Mouse (Mus musculus) large intestine, adult 2 months (tissue): ENCODE measurements at regions not wholly inside any gene's neighbourhood (a gene's known extent, or its start where the extent isn't known, plus 50 kb on each side); places are given as distances from the start of the nearest gene placed in this dataset.

Experiments
- DNase-seq: peaks from one replicate; pipeline ENCODE4 v3.0.0-alpha.2; 2012; ENCODE audit warnings: low read depth, low spot score
- WGBS: fragments of 180-500 bp; shearing (Covaris S2); methylation state at CpG from one replicate; pipeline ENCODE4 v1.1.7; 2018; 5-methylcytosine and 5-hydroxymethylcytosine counted together

- DNase-seq, result no peak
- WGBS, result 54% methylated on average over 10 of the region's 10 CpGs
Measured at GRCm38 (mm10) chr10:99451639-99452417, 188.8 kb downstream of the Dusp6 start.

- DNase-seq, result no peak
- 96% methylated on average over 5 of the region's 5 CpGs for WGBS
Measured at GRCm38 (mm10) chr10:99456180-99456579, 193.1 kb downstream of the Dusp6 start.

GRCm38 (mm10) chr10:99458047-99458446, 195.0 kb downstream of the Dusp6 start:
- DNase-seq, result no peak
- 68% methylated on average over 3 of the region's 3 CpGs for WGBS

GRCm38 (mm10) chr10:99459171-99459660, 196.2 kb downstream of the Dusp6 start:
- no peak for DNase-seq
- 90% methylated on average over 9 of the region's 9 CpGs for WGBS

DNA sequence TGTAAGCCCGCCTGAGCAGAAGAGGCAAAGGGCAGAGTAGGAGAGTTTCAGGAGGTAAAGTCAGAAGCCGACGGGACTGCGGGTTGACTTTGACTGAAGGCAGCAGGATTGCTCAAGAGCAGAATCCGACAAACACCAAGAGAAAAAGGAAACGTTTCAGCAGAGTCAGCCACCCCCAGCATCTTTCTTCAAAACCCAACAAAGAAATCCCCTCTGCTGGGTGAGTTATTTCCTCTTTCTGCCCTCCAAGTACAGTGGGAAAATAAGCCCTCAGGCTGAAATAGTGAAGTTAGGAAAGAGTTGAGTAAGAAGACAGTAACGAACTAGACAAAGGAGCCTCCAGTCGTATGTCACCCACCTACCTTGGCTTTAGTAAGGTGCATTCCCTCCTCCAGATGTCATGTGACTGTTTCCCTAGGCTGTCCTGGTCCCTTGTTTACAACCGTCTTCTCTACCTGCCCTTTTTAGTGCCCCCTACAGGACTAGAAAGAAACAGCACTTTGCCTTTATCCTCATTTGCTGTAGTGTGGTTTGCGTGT, 196.9 kb downstream of the Dusp6 start:
- WGBS, result 55% methylated on average over 10 of the region's 10 CpGs
- DNase-seq, result no peak

DNA sequence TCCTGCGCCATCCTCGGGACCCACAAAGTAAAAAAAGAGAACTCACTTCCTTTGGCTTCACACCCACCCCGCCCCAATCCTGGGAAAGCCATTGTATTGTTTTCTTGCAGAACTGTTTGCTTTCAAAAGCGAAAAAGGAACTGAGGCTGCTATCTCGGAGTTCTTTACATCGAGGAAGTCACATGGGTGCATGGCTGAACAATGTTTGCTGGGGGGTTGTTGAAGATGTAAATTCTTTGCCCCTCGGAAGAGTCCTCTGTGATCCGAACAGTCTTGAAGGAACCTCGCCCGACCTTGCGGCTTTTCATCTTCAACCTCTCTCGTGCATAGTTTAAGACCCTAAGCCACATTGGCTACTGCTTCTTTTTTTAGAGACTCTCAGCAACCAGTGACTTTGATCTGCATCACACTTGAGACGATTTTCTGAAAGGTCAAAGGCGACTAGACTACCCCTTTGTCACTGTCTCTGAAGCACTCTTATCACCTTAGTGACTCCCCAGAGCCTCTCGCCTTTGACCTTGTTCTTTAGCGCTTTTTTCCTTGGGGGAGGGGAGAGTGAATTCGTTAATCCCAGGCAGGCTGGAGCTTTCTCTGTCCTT, 197.9 kb downstream of the Dusp6 start:
- no peak for DNase-seq
- 12% methylated on average over 17 of the region's 17 CpGs for WGBS

GRCm38 (mm10) chr10:99461446-99461966, 198.5 kb downstream of the Dusp6 start:
- 19% methylated on average over 13 of the region's 13 CpGs for WGBS
- no peak for DNase-seq

DNA sequence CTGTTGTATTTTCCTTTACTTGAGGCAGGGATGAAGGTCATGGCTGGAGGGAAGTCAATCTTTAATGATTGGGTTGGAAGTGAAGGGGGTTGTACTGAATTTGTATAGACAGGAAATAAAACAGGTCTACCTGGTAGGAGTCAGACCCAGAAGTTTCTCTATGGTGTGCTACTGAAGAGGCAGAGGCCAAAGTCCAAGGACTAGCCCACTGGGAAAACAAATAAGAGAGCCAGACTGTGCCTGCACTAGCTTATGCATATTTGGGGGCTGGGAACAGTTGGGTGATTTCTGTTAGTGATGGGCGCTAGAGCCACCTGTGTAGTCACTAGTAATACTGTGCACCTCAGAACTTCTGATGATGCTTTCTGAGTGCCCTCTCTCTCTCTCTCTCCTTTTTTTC, 203.7 kb downstream of the Dusp6 start:
- WGBS, result 77% methylated on average over 1 of the region's 1 CpGs
- DNase-seq, result no peak

DNA sequence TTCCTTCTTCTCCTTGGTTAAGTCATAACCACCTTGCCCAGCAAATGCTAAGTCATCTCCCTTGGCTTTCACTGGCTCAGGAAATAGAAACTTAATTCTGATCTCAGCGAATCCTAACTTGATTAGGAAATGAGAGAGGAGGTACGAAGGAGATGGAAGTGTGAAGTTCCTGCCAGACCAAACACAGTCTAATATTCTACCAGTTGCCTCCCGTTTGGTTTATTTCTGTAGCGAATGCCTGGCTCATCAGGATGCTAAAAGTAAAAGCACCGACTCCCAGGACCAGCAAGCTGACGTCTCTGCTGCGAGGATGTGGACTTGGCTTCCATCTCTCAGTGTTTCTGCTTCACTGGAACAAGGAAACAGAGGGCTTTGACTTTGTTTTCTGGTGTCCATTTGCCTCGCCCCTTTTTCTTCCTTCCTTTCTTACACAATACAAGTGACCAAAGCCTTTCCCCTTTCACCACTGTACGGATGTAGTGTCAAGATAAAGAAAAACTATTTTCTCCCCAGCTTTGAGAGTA, 204.3 kb downstream of the Dusp6 start:
- no peak for DNase-seq
- WGBS, result 70% methylated on average over 9 of the region's 9 CpGs

DNA sequence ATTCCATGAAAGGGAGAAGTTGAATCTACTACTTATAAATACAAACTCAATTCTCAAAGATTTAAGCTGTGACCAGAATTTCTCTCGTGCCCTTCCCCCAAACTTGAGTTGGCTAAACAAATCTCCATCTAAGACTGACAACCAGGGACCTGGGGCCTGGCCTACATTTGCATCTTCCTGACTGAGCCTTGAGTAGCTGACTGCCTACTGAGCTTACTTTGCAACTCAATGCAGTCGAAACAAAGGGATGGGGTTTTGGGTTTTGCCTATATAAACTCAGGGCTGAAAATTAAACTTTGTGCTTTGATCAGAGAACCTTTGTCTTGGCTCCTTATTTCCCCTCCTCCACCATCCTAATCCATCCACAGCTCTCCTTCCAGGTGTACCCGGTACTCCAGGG, 205.9 kb downstream of the Dusp6 start:
- 85% methylated on average over 3 of the region's 3 CpGs for WGBS
- no peak for DNase-seq

- no peak for DNase-seq
- WGBS, result 71% methylated on average over 8 of the region's 8 CpGs
Measured at GRCm38 (mm10) chr10:99471832-99472497, 208.9 kb downstream of the Dusp6 start.

DNA sequence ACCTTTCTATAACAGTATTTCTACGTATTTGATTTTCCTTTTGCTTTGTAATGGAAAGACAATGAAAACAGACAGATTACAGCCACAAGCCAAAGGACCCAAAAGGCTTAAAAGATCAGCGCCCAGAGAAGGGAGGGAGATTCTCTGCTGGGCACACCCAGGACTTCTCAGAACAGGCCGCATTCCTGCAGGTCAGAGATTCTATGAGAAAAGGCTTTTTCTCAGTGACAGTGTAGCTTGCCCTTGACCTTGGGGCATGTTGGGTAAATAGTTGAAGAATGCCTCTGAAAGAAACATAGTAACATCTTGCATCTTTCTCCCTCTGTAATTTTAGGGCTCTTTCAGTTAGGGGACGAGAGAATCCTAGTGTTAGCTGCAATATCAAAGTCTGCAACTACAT, 209.8 kb downstream of the Dusp6 start:
- DNase-seq, result no peak
- WGBS, result 71% methylated on average over 4 of the region's 4 CpGs

GRCm38 (mm10) chr10:99473758-99474157, 210.7 kb downstream of the Dusp6 start:
- 92% methylated on average over 9 of the region's 9 CpGs for WGBS
- no peak for DNase-seq

DNA sequence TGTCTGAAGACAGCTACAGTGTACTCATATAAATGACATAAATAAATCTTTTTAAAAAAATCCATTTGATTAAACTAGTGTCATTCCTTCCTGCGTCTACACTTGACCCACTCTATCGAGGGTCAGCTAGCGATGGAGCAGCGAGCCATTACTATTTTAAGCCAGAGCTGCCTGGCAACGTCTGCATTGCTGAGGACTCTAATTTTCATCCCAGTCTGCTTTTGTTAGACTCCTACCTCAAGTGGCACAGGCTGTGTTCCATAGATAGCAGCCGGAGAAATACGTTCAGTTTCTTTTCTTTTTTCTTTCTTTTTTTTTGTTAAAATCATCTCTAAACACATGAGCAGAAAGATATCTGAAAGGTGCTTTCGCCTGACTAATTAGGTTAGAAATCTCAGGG, 211.5 kb downstream of the Dusp6 start:
- 90% methylated on average over 8 of the region's 8 CpGs for WGBS
- DNase-seq, result no peak

GRCm38 (mm10) chr10:99476214-99476613, 213.2 kb downstream of the Dusp6 start:
- 68% methylated on average over 7 of the region's 7 CpGs for WGBS
- no peak for DNase-seq

GRCm38 (mm10) chr10:99476776-99477175, 213.7 kb downstream of the Dusp6 start:
- no peak for DNase-seq
- WGBS, result 86% methylated on average over 7 of the region's 7 CpGs

- DNase-seq, result no peak
- 64% methylated on average over 4 of the region's 4 CpGs for WGBS
Measured at GRCm38 (mm10) chr10:99480573-99480972, 217.5 kb downstream of the Dusp6 start.

GRCm38 (mm10) chr10:99482009-99482408, 219.0 kb downstream of the Dusp6 start:
- WGBS, result 94% methylated on average over 3 of the region's 3 CpGs
- DNase-seq, result no peak

- 85% methylated on average over 16 of the region's 16 CpGs for WGBS
- DNase-seq, result no peak
Measured at GRCm38 (mm10) chr10:99488195-99489080, 225.4 kb downstream of the Dusp6 start.
